Mouse (Mus musculus) bone marrow macrophage, adult 2 months (primary cell): ENCODE results near the gene Fam57b.

ENCODE experiments used
- CTCF ChIP-seq: IDR thresholded peaks from 2 replicates; pipeline ENCODE4 v1.5.1; 2012; ENCODE audit warnings: low read depth, mild to moderate bottlenecking, low read length, moderate library complexity
- POLR2A ChIP-seq: IDR thresholded peaks from 2 replicates; pipeline ENCODE4 v1.6.1; 2012; ENCODE audit warnings: mild to moderate bottlenecking, low read depth, low read length, borderline replicate concordance

GRCm38 (mm10) chr7:126831539-126831938, 34.1 kb downstream of the Fam57b start, which contains the start of gene 4930451I11Rik:
- TF ChIP-seq CTCF (no peak), POLR2A (no peak)
